Mouse (Mus musculus) kidney, embryonic 15.5 days (tissue): ENCODE results near the gene Lsm10. TPM values are rescaled to one million over a fixed set of nuclear protein-coding genes. Genes with fewer than 3 reads are reported as not detected.

Experiments
- ATAC-seq: fragments of 200-750 bp; cut with Nextera tagmentation; replicated peaks from 2 replicates; pipeline ENCODE4 v1.8.0; 2017; ENCODE audit warnings: moderate TSS enrichment; ENCODE audit not compliant: low FRiP score
- H3K27ac ChIP-seq: fragments of 300-500 bp; sonication (generic); 2 replicates; pipeline ENCODE4 v1.5.1; 2015; ENCODE audit warnings: mild to moderate bottlenecking, inconsistent platforms
- H3K27me3 ChIP-seq: fragments of 300-500 bp; sonication (generic); 2 replicates; pipeline ENCODE4 v1.6.1; 2015; ENCODE audit warnings: inconsistent platforms
- H3K36me3 ChIP-seq: fragments of 300-500 bp; sonication (generic); 2 replicates; pipeline ENCODE4 v1.6.1; 2015; ENCODE audit warnings: inconsistent platforms
- H3K4me1 ChIP-seq: fragments of 300-500 bp; sonication (generic); 2 replicates; pipeline ENCODE4 v1.6.1; 2015; ENCODE audit warnings: inconsistent platforms
- H3K4me2 ChIP-seq: fragments of 300-500 bp; sonication (generic); 2 replicates; pipeline ENCODE4 v1.6.1; 2015; ENCODE audit warnings: moderate library complexity, mild to moderate bottlenecking, inconsistent platforms
- H3K4me3 ChIP-seq: fragments of 300-500 bp; sonication (generic); replicated peaks from 2 replicates; pipeline ENCODE4 v1.5.1; 2015; ENCODE audit warnings: mild to moderate bottlenecking, inconsistent platforms
- H3K9ac ChIP-seq: fragments of 300-500 bp; sonication (generic); 2 replicates; pipeline ENCODE4 v1.6.1; 2015; ENCODE audit warnings: mild to moderate bottlenecking, inconsistent platforms
- H3K9me3 ChIP-seq: fragments of 300-500 bp; sonication (generic); replicated peaks from 2 replicates; pipeline ENCODE4 v1.6.1; 2016; ENCODE audit warnings: inconsistent platforms
- WGBS: fragments of 180-500 bp; shearing (Covaris S2); methylation state at CpG from one replicate; pipeline ENCODE4 v1.1.7; 2015; ENCODE audit warnings: mixed read lengths; 5-methylcytosine and 5-hydroxymethylcytosine counted together
- polyA plus RNA-seq: library from polyadenylated mRNA; unstranded; fragments of >200 nt; fragmentation: Nextera tagmentation; extraction: Ambion mirVana; gene quantifications from 2 replicates; pipeline ENCODE4 v1.2.1, GENCODE M21; 2015

Gene Lsm10
- polyA plus RNA-seq, 1 experiment from 2014 or later: 52.9 TPM

DNA sequence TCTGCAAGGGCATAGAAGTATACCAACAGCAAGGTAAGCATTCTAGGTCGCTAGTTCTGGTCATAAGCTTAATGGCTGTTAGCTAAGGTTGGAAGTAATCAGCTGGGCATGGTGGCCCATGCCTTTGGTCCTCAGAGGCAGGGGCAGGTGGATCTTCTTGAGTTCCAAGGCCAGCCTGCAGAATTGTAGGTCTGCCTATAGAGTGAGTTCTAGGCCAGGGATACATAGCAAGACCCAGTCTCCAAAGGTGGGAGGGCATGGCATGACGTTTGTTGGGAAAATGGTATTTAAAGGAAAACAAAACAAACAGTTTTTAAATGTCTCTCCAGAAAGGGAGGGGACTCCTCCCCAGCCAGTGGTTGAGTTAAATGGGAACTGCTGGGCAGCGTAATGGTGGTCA lies 4.3 kb downstream of the Lsm10 start:
- H3K4me1 ChIP-seq: peaks cover 47% of the 10 kb centered on the region
- no peak for ATAC-seq

DNA sequence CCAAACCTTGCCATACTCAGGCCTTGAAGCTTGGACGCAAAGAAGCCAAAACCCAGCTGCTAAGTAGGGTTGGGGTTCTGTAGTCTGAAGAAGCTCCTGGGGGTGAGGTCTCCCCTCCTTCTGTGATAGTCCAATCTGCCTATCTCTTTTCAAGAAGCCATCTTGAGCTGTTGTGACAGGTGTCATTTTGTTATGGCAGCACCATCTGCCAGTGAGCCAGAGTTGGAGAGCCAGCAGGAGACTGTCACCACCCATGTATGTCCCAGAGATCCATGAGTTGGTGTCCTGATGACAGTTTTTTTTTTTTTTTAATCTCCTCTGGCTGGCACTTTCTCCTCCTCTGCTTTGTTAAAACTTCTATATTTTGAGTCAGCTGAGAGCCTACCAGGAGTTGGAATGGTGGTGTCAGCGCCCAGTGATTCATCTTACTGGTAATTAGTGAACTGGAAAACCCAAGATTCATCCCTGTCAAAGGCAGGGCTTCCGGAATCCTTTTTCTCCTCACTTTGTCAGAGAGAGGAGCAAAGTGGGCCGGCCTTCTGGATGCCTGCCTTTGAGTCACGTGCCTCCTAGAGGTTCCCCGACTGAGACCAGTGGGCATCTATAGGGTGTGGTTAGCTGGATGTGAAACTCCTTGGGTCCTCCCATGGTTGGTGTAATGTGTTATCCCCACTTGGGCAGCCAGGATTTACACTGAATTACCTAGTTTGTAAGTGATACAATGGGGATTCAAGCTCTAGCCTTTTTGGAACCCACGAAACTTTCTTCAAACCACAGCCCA lies 5.8 kb downstream of the Lsm10 start:
- Histone ChIP-seq H3K9me3 (no peaks in the 10 kb centered on the region), H3K4me3 (peak overlapping the region; percentile 95), H3K36me3 (peaks cover 14% of the 10 kb centered on the region), H3K4me1 (peaks cover 49% of the 10 kb centered on the region), H3K4me2 (peak overlapping the region; percentile 89), H3K27ac (peak overlapping the region; percentile 93), H3K9ac (peak overlapping the region; percentile 49; the same call in 1 of the 2 replicates), H3K27me3 (no peaks in the 10 kb centered on the region)
- 41% methylated on average over 7 of the region's 7 CpGs for WGBS
- no peak for ATAC-seq

More for the DNA sequence above, 4.3 kb downstream of the Lsm10 start:
- H3K4me2 ChIP-seq: no peak overlapping the region
- H3K36me3 ChIP-seq: peaks cover 14% of the 10 kb centered on the region
- no peaks in the 10 kb centered on the region for H3K27me3 ChIP-seq
- H3K27ac ChIP-seq: no peak overlapping the region
- no peaks in the 10 kb centered on the region for H3K9me3 ChIP-seq
- no peak overlapping the region for H3K9ac ChIP-seq
- H3K4me3 ChIP-seq: no peak overlapping the region
- WGBS: 82% methylated on average over 3 of the region's 3 CpGs

- peak overlapping the region; percentile 89 for H3K4me2 ChIP-seq
- peak overlapping the region; percentile 49 for H3K9ac ChIP-seq
- H3K4me1 ChIP-seq: peaks cover 48% of the 10 kb centered on the region
- peaks cover 10% of the 10 kb centered on the region for H3K36me3 ChIP-seq
- no peaks in the 10 kb centered on the region for H3K9me3 ChIP-seq
- WGBS: under 1% methylated on average over 15 of the region's 15 CpGs
- peak overlapping the region; percentile 95 for H3K4me3 ChIP-seq
- ATAC-seq: peak; percentile 85
- peak overlapping the region; percentile 93 for H3K27ac ChIP-seq
- no peaks in the 10 kb centered on the region for H3K27me3 ChIP-seq
Measured at GRCm38 (mm10) chr4:126103057-126103581, 6.7 kb downstream of the Lsm10 start.

GRCm38 (mm10) chr4:126103590-126104068 lies 7.2 kb downstream of the Lsm10 start, which contains the start of gene Stk40:
TSS of gene Stk40 (plus strand) at chr4:126103957.
- Histone ChIP-seq H3K27me3 (no peaks in the 10 kb centered on the region), H3K9me3 (no peaks in the 10 kb centered on the region), H3K9ac (peak within 1 kb of the TSS; percentile 87), H3K27ac (peak within 1 kb of the TSS; percentile 93), H3K36me3 (peaks cover 6% of the 10 kb centered on the region; the same call in 1 of the 2 replicates), H3K4me1 (peaks cover 53% of the 10 kb centered on the region), H3K4me3 (peak within 1 kb of the TSS; percentile 95), H3K4me2 (peak within 1 kb of the TSS; percentile 89)
- ATAC-seq: peak; percentile 95
- WGBS: under 1% methylated on average over 33 of the region's 34 CpGs

- peak overlapping the region; percentile 93 for H3K27ac ChIP-seq
- peak overlapping the region; percentile 89 for H3K4me2 ChIP-seq
- H3K4me3 ChIP-seq: peak overlapping the region; percentile 95
- H3K9ac ChIP-seq: peak overlapping the region; percentile 87
- H3K36me3 ChIP-seq: no peaks in the 10 kb centered on the region
- H3K9me3 ChIP-seq: no peaks in the 10 kb centered on the region
- peak; percentile 20 for ATAC-seq
- H3K27me3 ChIP-seq: no peaks in the 10 kb centered on the region
- 2% methylated on average over 34 of the region's 34 CpGs for WGBS
- peaks cover 57% of the 10 kb centered on the region for H3K4me1 ChIP-seq
Measured at GRCm38 (mm10) chr4:126104261-126105075, 8.0 kb downstream of the Lsm10 start.

DNA sequence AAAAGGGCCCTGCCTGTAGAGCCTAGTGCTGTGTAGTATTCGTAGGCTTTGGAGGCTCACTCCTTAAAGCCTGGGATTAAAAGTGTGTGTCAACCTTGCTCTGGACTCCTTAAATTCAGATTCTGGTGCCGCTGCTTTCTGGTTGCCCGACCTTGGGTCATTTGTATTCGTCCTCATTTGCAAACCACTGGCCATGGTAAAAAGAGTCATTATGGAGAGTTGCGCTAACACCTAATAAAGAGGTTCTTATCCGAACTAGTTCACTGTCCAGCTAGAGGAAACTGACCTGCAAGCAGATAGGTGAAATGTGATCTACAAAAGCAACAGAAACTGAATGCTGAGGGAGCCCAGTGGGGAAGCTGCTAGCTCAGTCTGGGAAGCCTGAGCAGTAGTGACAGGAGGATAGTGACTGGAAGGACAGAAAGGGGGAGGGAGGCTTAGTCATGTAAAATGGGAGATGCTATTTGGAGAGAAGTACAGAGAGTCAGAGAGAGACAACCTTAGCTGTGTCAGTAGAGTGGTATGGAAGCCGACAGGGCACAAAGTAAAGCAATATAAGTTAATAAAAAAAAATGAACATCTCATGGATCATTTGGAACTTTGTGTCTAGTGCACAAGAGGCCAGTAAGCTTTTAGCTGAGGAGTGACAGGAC lies 8.8 kb downstream of the Lsm10 start:
- H3K4me1 ChIP-seq: peaks cover 65% of the 10 kb centered on the region
- H3K4me2 ChIP-seq: peak overlapping the region; percentile 89
- peak overlapping the region; percentile 95 for H3K4me3 ChIP-seq
- peak overlapping the region; percentile 87 for H3K9ac ChIP-seq
- no peaks in the 10 kb centered on the region for H3K36me3 ChIP-seq
- H3K27me3 ChIP-seq: no peaks in the 10 kb centered on the region
- H3K9me3 ChIP-seq: no peaks in the 10 kb centered on the region
- no peak for ATAC-seq
- 46% methylated on average over 7 of the region's 7 CpGs for whole genome bisulfite sequencing
- H3K27ac ChIP-seq: no peak overlapping the region

- no peak overlapping the region for H3K4me3 ChIP-seq
- no peak overlapping the region for H3K4me2 ChIP-seq
- no peaks in the 10 kb centered on the region for H3K9me3 ChIP-seq
- 72% methylated on average over 8 of the region's 8 CpGs for WGBS
- H3K36me3 ChIP-seq: no peaks in the 10 kb centered on the region
- no peaks in the 10 kb centered on the region for H3K27me3 ChIP-seq
- peaks cover 74% of the 10 kb centered on the region for H3K4me1 ChIP-seq
- H3K9ac ChIP-seq: no peak overlapping the region
- no peak for ATAC-seq
- no peak overlapping the region for H3K27ac ChIP-seq
Measured at GRCm38 (mm10) chr4:126108061-126108740, 11.8 kb downstream of the Lsm10 start.

DNA sequence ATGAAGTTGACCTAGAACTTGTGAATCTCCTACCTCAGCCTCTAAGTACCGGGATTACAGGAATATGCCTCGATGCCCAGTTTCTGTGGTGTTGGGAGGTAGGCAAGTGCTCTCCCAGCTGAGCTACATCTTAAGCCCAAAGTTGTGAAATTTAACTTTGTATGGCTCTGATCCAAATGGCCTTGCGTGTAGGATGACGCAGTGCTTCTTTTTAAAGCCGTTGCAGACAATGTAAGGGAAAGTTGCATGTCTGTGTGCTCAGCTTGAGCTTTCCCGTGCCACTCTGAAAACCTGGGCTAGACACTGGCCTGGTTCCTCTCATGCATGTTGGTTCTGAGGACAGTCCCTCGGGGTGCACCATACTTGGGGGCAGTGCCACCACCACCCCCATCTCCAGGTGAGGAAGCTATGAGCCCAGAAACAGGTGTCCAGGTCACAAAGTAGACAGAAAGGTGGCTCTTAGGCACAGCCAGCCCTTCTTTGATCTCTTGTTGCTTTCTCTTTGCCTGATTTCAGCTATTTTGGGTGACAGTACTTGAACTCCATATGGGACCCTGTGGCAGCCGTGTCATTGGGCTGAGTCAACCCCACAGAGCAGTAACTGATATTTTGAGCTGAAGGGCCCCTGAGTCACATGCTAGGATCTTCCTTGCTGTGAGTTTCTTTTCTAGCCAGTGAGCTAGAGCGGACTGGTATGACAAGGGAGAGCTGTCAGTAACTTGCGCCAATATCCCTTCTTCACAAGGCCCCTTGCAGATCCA lies 13.4 kb downstream of the Lsm10 start:
- peak; percentile 2; the same call in 1 of the 2 replicates for ATAC-seq
- Histone ChIP-seq H3K4me2 (peak overlapping the region; percentile 34), H3K9ac (peak overlapping the region; percentile 33; the same call in 1 of the 2 replicates), H3K9me3 (no peaks in the 10 kb centered on the region), H3K4me1 (peaks cover 76% of the 10 kb centered on the region), H3K36me3 (no peaks in the 10 kb centered on the region), H3K4me3 (no peak overlapping the region), H3K27me3 (no peaks in the 10 kb centered on the region), H3K27ac (peak overlapping the region; percentile 93)
- 67% methylated on average over 10 of the region's 10 CpGs for WGBS

DNA sequence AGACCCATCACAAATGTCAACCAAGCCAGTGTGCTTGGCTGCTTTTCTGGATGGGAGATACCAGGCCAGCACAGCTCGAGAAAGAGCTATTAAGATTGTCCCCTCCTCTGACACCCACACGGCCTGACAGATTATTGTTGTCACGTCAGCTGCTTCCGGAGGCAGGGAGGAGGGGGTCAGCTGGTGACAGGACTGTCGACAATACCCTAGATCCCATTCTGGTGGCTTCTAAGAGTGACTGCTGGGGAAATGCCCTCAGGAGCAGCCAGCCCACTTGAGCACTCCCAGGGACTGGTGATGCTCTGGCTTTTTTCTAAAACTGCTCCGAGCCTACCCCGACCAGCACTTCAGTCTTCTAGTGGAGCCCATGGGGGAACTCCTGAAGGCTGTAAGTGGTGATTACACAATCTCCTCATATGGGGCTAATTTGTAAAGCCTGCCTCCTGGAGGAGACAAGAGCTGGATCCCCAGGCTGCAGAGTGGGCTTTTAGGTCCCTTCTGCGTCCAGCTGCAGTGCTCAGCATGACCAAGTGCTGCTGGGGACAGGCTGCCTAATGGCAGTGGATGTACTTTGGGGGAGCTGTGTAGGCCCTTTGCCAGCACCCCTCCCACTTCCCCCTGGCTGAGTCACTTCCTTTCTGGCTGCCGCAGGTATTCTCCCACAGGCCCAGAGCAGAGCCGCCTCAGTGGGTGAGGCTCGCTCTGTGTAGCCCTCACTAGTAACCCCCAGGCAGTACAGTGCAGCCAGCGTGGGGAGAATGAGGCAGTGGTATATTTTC lies 14.1 kb downstream of the Lsm10 start:
- peak overlapping the region; percentile 34 for H3K4me2 ChIP-seq
- H3K4me1 ChIP-seq: peaks cover 75% of the 10 kb centered on the region
- H3K27ac ChIP-seq: peak overlapping the region; percentile 93
- ATAC-seq: peak; percentile 85
- H3K9me3 ChIP-seq: no peaks in the 10 kb centered on the region
- WGBS: 5% methylated on average over 12 of the region's 12 CpGs
- H3K27me3 ChIP-seq: no peaks in the 10 kb centered on the region
- H3K9ac ChIP-seq: peak overlapping the region; percentile 33; the same call in 1 of the 2 replicates
- 0 out of 2 replicates have a peak overlapping the region, but pooled peaks have one; percentile 7 for H3K4me3 ChIP-seq
- H3K36me3 ChIP-seq: no peaks in the 10 kb centered on the region

GRCm38 (mm10) chr4:126111153-126111549 lies 14.7 kb downstream of the Lsm10 start:
- Histone ChIP-seq H3K9ac (no peak overlapping the region), H3K36me3 (no peaks in the 10 kb centered on the region), H3K27ac (peak overlapping the region; percentile 93), H3K9me3 (no peaks in the 10 kb centered on the region), H3K4me2 (peak overlapping the region; percentile 34), H3K4me1 (peaks cover 75% of the 10 kb centered on the region), H3K4me3 (0 out of 2 replicates have a peak overlapping the region, but pooled peaks have one; percentile 7), H3K27me3 (no peaks in the 10 kb centered on the region)
- WGBS: 26% methylated on average over 7 of the region's 7 CpGs
- ATAC-seq: no peak
